Mouse (Mus musculus) frontal cortex, postnatal 10 days (tissue): ENCODE data around the gene Ankrd17.

Source experiments
- DNase-seq, 2 experiments: peaks; one replicate each; pipeline ENCODE4 v3.0.0; 2022; ENCODE audit warnings: low spot score in 2 of 2, mixed read lengths in 1 of 2

The Ankrd17 gene

DNA sequence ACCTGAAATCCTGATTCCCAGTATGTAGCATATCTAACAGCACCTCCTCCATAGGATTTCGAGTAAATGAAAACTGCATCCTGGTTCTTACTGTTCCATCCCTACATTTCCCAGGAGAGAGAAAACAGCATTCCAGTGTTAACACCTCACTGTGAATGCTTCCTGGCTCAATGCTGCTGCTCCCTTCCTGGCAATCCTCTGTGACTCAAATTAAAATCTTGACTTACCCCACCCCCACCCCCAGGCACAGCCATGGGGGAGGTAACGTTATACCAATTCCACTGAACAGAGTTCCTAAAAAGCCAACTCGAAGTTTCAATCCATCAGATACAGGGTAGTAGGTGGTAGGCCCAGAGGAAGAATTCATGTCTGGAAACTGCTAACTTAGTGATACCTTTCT is 143.4 kb downstream of the Ankrd17 start:
- no peak for DNase-seq

DNA sequence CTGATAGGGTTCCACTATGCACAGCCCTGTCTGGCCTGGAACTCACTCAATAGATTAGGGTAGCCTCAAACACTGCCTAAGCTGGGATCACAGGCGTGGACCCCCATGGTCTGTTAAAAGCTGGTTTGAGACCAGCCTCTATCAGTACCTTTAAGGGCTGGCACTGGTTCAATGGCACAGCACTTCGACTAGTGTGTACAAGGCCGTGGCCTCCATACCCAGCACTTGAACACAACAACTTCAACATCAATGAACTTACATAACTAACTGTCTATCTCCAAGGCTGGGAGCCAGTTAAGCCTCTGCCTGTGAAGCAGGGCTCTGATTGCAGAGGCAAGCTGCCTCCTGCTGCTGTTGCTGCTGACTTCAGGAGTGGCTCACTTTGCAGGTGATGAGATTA is 148.6 kb downstream of the Ankrd17 start:
- DNase-seq = no peak

- no peak for DNase-seq
These were observed 149.2 kb downstream of the Ankrd17 start for GRCm38 (mm10) chr5:90217226-90217625.

DNA sequence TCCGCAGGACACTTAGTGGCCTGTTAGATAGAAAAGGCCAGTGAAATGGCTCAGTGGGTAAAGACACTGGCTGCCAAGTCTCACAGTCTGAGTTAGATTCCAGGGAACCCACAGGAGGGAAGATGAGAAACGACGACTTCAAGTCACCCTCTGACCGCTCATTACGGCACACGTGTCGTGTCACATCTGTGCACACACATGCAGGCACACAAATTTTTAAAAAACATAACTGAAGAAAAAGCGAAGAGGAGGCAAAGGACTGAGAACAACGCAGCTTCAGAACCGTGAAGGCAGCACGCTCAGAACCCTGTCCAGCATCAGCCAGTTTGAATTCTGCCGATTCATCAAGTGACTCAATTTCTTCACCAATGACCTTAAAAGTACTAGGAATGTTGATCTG is 153.0 kb downstream of the Ankrd17 start:
- DNase-seq = no peak

DNA sequence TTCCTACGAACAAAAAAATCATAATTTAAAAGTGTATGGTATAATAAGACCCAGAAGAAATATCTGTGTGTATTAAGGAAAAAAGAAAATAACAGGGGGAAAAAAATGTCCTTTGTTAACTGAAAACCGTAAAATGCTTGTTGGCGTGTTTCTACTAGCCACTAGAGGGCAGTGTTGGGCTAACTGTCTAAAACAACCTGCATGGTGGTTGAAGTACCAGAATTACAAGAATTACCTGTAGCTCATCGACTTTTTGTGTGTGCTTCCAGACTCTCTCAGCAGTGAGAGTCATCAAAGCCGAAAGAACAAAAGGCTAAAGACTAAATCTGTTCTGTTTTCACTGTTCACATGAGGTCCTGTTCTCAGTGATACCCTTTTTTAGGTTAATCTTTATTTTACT is 163.2 kb downstream of the Ankrd17 start:
- DNase-seq = no peak

GRCm38 (mm10) chr5:90202447-90203117 is 163.8 kb downstream of the Ankrd17 start:
- DNase-seq = no peak

DNA sequence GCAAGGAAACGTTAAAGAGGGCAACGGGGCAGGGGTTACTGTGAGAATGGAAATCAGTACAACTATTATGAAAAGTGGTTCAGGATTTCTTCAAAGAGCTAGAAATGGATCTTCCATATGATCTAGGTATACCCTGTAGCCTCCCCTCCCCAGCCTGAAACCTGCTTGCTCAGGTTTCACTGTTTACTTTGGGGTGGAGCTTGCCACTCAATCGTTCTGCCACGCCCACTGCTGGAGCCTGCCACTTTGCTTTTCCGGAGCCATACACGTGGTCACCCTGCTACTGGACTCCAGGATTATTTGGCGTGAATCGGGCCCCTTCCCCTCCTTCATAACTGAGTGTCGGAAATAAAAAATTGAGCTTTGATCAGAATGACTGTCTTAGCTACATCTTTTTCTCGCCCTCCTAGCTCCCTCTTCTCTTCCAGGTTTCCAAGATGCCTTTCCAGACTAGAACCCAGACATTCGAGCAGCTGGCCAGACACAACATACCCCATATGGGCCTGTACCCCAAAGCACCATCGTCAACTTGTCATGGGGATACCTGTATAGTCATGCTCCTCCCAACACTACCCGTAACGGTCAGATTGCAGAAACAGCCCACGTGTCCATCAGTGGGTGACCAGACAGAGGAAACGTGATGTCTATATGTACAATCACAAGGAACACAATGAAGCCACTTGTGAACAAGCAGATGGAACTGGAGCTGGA is 166.3 kb downstream of the Ankrd17 start:
- DNase-seq = no peak

DNA sequence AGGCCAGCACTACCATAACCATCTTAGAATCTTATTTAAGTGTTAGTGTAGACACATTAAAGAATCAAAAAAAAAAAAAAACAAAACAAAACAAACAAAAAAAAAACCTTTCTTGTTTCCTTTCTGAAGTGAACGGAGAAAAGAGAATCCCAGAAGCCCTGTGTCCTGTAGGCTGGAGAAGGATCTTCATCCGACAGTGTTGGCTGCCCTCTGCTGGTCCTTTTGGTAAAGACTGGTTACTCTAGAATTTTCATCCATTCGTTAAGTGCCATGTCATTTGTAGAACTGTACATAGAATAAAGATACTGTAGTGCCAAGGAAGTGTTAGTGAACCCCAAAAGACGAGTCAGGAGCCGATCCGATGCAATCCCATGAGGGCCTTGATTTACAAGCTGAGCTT is 171.5 kb downstream of the Ankrd17 start:
- DNase-seq = peak in 1 of 2 experiments; percentile 60

- no peak for DNase-seq
These were observed 183.6 kb downstream of the Ankrd17 start for GRCm38 (mm10) chr5:90182782-90183181.

DNA sequence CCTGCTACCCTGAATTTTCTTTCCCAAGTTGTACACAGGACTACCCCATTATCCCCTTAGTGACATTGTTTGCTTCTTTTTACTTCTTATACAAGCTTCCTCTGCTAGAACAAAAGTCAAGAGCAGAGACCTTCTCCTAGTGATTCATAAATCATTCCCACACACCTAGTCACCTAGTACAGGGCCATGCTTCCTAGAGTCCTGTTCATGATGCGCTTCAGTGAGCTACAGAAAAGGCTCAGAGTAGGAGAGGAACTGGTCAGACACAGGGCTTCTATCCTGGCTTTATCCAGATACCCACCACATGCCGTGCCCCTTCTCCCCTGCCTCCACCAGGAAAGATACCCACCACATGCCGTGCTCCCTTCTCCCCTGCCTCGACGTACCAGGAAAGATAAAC is 187.3 kb downstream of the Ankrd17 start:
- DNase-seq = no peak

DNA sequence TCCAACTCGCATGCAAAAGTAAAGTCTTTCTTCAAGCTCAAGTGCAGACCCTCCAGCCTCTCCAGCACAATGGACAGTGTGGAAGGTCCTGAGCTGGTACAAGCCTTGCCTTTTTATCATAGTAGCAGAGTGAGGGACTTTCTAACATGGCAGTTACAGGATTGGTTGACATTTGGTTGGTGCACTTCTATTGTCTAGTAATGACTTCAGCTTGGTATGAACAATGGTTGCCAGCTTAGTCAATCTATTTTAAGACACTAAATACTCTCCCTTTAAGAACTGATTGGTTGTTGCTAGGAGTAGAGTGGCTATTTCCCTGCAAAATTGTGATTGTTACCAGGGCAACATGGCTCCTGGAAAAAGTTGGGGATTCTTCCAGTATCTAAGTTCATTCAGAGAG is 188.3 kb downstream of the Ankrd17 start:
- DNase-seq = no peak
